Mouse (Mus musculus) liver, embryonic 14.5 days (tissue): ENCODE data around the gene Mterf4. TPM values are rescaled to one million over a fixed set of nuclear protein-coding genes. Genes with fewer than 3 reads are reported as not detected.

ENCODE experiments used
- ATAC-seq: fragments of 200-750 bp; cut with Nextera tagmentation; 2 replicates; pipeline ENCODE4 v1.8.0; 2017; ENCODE audit warnings: moderate number of reproducible peaks, mild to moderate bottlenecking, moderate library complexity; ENCODE audit not compliant: insufficient read depth
- DNase-seq, 3 experiments: peaks; one replicate each; pipeline ENCODE4 v3.0.0-alpha.2; 2012 to 2013; ENCODE audit warnings: low read depth in 3 of 3, low spot score in 3 of 3
- H3K27ac ChIP-seq: fragments of 300-500 bp; sonication (generic); 2 replicates; pipeline ENCODE4 v1.5.1; 2014; ENCODE audit warnings: moderate library complexity, mild to moderate bottlenecking, control low read depth, inconsistent platforms
- H3K27me3 ChIP-seq: fragments of 300-500 bp; sonication (generic); 2 replicates; pipeline ENCODE4 v1.6.1; 2014; ENCODE audit warnings: mild to moderate bottlenecking, low read length, moderate library complexity; ENCODE audit not compliant: control insufficient read depth, insufficient read depth
- H3K36me3 ChIP-seq: fragments of 300-500 bp; sonication (generic); replicated peaks from 2 replicates; pipeline ENCODE4 v1.6.1; 2014; ENCODE audit warnings: low read depth; ENCODE audit not compliant: control insufficient read depth, insufficient read depth
- H3K4me1 ChIP-seq, 2 experiments: fragments of 200-500 bp in 1 of 2; fragments of 300-500 bp in 1 of 2; sonication (generic) in 1 of 2; replicated peaks; 2 replicates each; pipeline ENCODE4 v1.6.1; 2012 to 2014; ENCODE audit warnings: antibody characterized with exemption in 1 of 2, inconsistent platforms in 1 of 2, low read length in 1 of 2; ENCODE audit not compliant: control insufficient read depth in 2 of 2, insufficient read depth in 2 of 2
- H3K4me2 ChIP-seq: fragments of 300-500 bp; sonication (generic); 2 replicates; pipeline ENCODE4 v1.6.1; 2014; ENCODE audit warnings: low read depth, mild to moderate bottlenecking, control low read depth, moderate library complexity
- H3K4me3 ChIP-seq, 2 experiments: fragments of 200-500 bp in 1 of 2; fragments of 300-500 bp in 1 of 2; sonication (generic) in 1 of 2; 2 replicates each; pipeline ENCODE4 v1.5.1; 2012 to 2014; ENCODE audit warnings: low read depth in 2 of 2, low read length in 2 of 2, mild to moderate bottlenecking in 2 of 2, control low read depth in 1 of 2, inconsistent platforms in 1 of 2, moderate library complexity in 1 of 2; ENCODE audit not compliant: insufficient read depth in 1 of 2
- H3K9ac ChIP-seq: fragments of 300-500 bp; sonication (generic); replicated peaks from 2 replicates; pipeline ENCODE4 v1.6.1; 2014; ENCODE audit warnings: mild to moderate bottlenecking, control low read depth, moderate library complexity
- H3K9me3 ChIP-seq: fragments of 300-500 bp; sonication (generic); 2 replicates; pipeline ENCODE4 v1.6.1; 2016; ENCODE audit warnings: low read length, mixed read lengths; ENCODE audit not compliant: control insufficient read depth
- CTCF ChIP-seq: IDR thresholded peaks from 2 replicates; pipeline ENCODE4 v1.5.1; 2016; ENCODE audit warnings: antibody characterized with exemption, low read depth, control low read depth
- EP300 ChIP-seq: IDR thresholded peaks from 2 replicates; pipeline ENCODE4 v1.6.1; 2016; ENCODE audit warnings: antibody characterized with exemption, low read depth
- WGBS: fragments of 180-500 bp; shearing (Covaris S2); extraction: QIAGEN DNeasy Blood & Tissue Kit; methylation state at CpG from one replicate; pipeline ENCODE4 v1.1.7; 2014; ENCODE audit not compliant: insufficient replicate concordance; 5-methylcytosine and 5-hydroxymethylcytosine counted together
- polyA plus RNA-seq, 2 experiments: library from polyadenylated mRNA; depleted of rRNA in 1 of 2; stranded (reverse) in 1 of 2; unstranded in 1 of 2; fragments of >200 nt; fragmentation: Nextera tagmentation in 1 of 2; extraction: Ambion mirVana in 1 of 2; gene quantifications; 2 replicates each; pipeline versions ENCODE4 v1.2.1 to v1.2.3; 2012 to 2014

The Mterf4 gene
- polyA plus RNA-seq, 2 experiments: 7.6 to 8.0 TPM

DNA sequence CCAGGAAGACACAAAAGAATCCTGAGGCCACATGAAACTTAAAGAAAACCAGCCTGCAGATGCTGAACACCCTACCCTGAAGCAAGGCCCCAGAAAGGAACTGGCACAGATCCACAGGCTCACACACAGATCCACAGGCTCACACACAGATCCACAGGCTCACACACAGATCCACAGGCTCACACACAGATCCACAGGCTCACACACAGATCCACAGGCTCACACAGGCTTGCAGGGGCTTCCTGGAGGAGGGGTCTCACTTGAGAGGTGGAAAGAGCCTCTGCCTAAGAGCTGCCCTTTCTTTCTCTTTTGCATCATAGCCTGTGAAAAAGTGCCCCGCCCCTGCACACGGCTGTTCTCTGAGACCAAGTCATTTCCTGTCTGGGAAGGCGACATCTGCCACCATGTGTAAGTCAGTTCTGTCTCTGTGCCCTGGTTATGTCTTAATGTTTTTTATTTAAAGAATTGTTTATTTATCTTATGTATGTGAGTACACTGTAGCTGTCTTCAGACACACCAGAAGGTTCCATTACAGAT lies 16.0 kb downstream of the Mterf4 start:
- Histone ChIP-seq H3K9ac (no peak overlapping the region), H3K4me2 (no peak overlapping the region), H3K27me3 (no peaks in the 10 kb centered on the region), H3K36me3 (no peaks in the 10 kb centered on the region), H3K4me3 (no peak overlapping the region), H3K4me1 (no peaks in the 10 kb centered on the region), H3K9me3 (no peaks in the 10 kb centered on the region), H3K27ac (no peak overlapping the region)
- ATAC-seq (no peak), DNase-seq (no peak)
- 16% methylated on average over 3 of the region's 3 CpGs for WGBS
- TF ChIP-seq CTCF (no peak), EP300 (no peak)

DNA sequence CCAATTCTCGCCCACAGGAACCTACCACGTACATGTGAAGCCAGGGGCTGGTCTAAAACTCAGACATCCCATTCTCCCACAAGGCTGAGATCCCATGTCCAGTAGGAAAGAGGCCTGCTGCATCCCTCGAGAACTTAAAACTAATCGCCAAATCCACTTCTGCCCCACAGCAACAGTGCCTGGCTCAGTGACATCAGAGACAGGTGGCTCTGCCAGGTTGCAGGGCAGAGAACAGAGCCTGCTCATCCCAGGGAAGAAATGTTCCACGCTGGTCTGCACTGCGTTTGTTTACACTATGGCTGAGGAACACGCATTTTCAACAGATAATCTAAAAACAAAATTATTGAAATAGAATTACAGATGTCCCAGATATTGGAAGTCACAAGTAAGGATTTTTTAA lies 28.7 kb downstream of the Mterf4 start:
- 52% methylated on average over 7 of the region's 7 CpGs for WGBS
- Histone ChIP-seq H3K4me1 (no peaks in the 10 kb centered on the region), H3K27me3 (no peaks in the 10 kb centered on the region), H3K36me3 (no peaks in the 10 kb centered on the region), H3K9me3 (no peaks in the 10 kb centered on the region), H3K9ac (no peak overlapping the region), H3K4me2 (no peak overlapping the region), H3K4me3 (no peak overlapping the region), H3K27ac (no peak overlapping the region)
- TF ChIP-seq CTCF (no peak), EP300 (no peak)
- no peak for ATAC-seq
- DNase-seq: no peak

DNA sequence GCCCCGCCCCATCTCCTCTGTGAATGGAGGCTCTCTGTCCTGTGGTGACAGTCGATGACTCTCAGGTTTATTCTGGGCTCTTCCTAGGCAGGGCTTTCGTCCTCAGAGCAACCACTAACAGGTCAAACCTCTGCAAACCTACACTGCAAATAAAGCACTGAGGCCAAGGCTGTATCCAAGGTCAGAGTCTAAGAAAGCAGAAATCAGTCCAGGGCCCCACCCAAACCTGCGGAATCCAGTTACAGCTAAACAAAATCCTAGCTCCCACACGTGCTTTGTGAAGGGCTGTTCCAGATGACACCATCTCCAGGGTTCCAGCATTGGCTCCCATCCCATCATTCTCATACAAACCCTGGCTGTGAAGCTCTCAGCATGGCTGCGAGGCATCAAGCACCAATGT lies 30.2 kb downstream of the Mterf4 start:
- H3K4me2 ChIP-seq: no peak overlapping the region
- no peak for ATAC-seq
- no peaks in the 10 kb centered on the region for H3K9me3 ChIP-seq
- no peak for DNase-seq
- H3K9ac ChIP-seq: no peak overlapping the region
- H3K4me1 ChIP-seq: no peaks in the 10 kb centered on the region
- WGBS: 52% methylated on average over 6 of the region's 6 CpGs
- TF ChIP-seq CTCF: no peak
- TF ChIP-seq EP300: no peak
- H3K27ac ChIP-seq: no peak overlapping the region
- H3K27me3 ChIP-seq: no peaks in the 10 kb centered on the region
- H3K36me3 ChIP-seq: no peaks in the 10 kb centered on the region
- H3K4me3 ChIP-seq: no peak overlapping the region

DNA sequence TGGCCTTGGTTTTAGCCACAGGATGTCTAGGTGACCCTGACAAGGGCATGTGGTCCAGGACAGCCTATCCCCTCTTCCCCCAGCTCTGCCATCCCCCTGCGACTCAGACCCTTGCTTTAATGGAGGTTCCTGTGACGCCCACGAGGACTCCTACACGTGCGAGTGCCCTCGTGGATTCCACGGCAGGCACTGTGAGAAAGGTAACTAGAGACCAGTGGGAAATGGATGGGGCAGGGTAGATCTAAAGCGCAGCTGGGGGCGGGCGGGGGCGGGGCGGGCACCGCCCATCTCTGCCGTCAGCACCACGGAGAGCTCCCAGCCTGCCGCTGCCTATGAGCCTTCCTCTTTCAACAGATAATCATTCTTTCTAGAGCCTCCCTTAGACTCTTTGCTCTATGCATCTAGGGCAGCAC lies 33.3 kb downstream of the Mterf4 start:
- Histone ChIP-seq H3K36me3 (no peaks in the 10 kb centered on the region), H3K27ac (no peak overlapping the region), H3K4me3 (no peak overlapping the region), H3K4me2 (no peak overlapping the region), H3K9ac (no peak overlapping the region), H3K9me3 (no peaks in the 10 kb centered on the region), H3K27me3 (no peaks in the 10 kb centered on the region), H3K4me1 (no peaks in the 10 kb centered on the region)
- TF ChIP-seq EP300 (no peak), CTCF (no peak)
- ATAC-seq (no peak), DNase-seq (peak in 1 of 3 experiments; percentile 9)
- 4% methylated on average over 16 of the region's 16 CpGs for WGBS

DNA sequence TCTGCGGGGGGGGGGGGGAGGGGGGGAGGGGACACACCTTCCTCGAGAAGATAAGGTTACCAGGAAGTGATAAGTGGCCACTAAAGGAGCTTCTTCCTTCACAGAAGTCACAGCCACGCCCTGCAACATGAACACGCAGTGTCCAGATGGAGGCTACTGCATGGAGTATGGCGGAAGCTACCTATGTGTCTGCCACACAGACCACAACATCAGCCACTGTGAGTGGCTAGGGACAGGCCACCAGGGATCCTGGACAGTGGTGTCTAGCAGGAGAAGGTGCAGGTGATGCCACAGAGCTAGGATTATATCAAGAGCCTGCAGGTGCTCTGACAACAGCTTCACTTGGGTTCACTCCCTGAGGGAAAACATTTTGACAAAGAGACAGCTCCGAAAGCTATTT lies 34.0 kb downstream of the Mterf4 start:
- Histone ChIP-seq H3K36me3 (no peaks in the 10 kb centered on the region), H3K4me3 (no peak overlapping the region), H3K27ac (no peak overlapping the region), H3K4me1 (no peaks in the 10 kb centered on the region), H3K9me3 (no peaks in the 10 kb centered on the region), H3K4me2 (no peak overlapping the region), H3K9ac (no peak overlapping the region), H3K27me3 (no peaks in the 10 kb centered on the region)
- TF ChIP-seq CTCF (no peak), EP300 (no peak)
- DNase-seq (no peak), ATAC-seq (no peak)
- 46% methylated on average over 5 of the region's 6 CpGs for WGBS
